Mouse (Mus musculus) c-Kit-positive CD71-positive TER-119-positive erythroid progenitor cells, embryonic 14.5 days (primary cell): ENCODE data around the gene Asnsd1.
"Not testable (repeated sequence)": the region's sequence is repeated elsewhere in the genome, so short reads cannot be mapped to it uniquely, and the experiment has no call there.

Experiments used
- DNase-seq: peaks from one replicate; pipeline ENCODE4 v3.0.0-alpha.2; 2013; ENCODE audit warnings: low spot score

Asnsd1 gene

DNA sequence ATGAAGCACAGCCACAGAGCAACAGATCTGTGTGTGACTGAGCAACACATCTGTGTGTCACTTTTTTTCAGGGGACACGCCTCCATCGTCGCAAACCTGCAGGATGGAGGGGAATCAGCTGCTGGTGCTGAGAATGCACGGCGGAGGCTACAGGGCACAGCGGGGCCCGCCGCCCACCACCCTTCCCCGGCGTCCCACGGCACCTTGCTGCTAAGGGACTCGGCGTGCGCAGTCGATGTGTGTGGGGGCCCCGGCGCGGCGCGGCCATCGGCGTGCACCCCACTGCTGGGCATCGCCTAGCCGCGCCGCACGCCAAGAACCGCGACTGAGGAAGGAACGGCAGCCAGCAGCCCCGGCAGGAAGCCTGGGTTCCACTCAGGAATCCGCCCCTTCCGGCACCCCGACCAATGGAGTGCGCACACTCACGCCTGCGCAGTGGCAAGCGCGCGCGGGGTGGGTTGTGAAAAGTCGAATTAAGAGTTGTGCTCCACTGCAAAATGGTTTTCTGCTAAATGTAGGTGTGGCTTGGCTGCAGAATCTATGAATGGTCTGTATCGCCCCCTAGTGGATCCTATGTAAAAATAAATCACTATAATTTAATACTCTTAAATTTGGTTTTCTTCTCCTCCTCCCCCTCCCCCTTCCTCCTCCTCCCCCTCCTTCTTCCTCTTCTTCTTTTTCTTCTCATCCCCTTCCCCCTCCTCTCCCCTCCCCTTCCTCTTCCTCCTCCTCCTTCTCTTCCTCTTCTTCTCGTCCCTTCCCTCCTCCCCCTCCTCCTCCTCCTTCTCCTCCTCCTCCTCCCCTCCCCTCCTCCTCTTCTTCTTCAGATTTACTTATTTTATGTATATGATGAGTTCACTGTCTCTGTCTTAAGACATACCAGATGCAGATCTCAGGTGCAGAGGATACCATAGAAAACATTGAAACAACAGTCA lies at the start of gene Asnsd1, which contains the start of the genes Asdurf and Gm28551:
Asnsd1 (minus strand) TSS at position 426 of the 935 bp plus-strand sequence.
Asdurf (minus strand) TSS at position 293 of the 935 bp plus-strand sequence.
Gm28551 (minus strand) TSS at position 341 of the 935 bp plus-strand sequence.
- DNase-seq, result peak; percentile 97

DNA sequence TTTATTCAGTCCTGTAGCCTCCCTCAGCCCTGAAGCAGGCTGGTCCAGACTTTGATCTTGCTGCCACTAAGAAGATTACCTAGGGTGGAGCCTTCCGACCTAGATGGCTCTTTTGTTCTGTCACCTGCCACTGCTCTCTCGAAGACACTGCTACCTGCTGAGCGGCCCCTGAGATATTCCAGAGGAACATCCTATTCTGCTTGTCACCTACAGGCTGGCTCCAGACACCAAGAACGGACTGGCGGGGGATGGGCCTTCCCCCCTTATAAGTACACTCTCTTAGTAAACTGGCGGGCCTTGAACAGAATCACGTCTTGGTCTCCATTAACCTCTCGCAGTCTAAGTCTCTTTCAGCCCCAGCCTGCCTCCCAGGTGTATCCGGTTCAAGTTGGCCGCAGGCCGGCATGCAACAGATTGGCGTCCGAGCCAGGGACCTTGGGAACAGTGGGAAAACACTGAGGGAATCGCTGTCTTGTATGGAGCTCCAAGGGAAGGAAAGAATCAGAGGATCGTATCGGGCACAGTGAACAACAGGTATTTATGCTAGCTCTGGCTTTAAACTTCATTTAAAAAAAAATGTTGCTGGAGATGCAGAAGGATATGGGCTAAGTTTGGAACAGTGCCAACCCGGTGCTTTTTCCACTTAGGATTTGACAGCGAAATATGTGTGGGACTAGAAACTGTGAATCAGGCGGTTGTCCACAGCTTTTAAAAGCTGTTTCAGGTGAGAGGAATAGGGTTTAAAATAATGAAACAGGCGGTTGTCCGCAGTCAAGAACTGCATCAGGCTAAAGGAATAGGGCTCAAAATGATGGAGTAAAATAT lies 41.6 kb upstream of the Asnsd1 start:
- DNase-seq, result not testable (repeated sequence)

DNA sequence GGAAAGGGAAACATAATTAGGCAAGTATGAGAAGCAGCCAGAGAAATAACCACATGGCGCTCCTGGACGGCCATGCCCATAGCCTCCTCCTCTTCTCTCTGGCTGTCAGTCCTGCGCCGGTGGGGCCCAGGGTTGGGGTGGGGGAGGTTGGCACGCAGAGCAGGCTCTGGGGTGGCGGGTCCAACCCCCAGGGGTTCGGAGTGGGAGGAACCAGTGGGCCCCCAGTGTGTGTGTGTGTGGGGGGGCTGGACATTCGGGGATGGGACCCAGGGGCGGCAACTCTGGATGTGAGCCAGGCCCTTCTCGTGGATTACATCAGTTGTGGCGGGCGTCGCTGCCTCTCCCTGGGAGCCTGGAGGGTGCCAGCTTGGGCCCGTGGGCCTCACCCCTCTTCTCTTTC lies 36.2 kb upstream of the Asnsd1 start:
- DNase-seq, result no peak

DNA sequence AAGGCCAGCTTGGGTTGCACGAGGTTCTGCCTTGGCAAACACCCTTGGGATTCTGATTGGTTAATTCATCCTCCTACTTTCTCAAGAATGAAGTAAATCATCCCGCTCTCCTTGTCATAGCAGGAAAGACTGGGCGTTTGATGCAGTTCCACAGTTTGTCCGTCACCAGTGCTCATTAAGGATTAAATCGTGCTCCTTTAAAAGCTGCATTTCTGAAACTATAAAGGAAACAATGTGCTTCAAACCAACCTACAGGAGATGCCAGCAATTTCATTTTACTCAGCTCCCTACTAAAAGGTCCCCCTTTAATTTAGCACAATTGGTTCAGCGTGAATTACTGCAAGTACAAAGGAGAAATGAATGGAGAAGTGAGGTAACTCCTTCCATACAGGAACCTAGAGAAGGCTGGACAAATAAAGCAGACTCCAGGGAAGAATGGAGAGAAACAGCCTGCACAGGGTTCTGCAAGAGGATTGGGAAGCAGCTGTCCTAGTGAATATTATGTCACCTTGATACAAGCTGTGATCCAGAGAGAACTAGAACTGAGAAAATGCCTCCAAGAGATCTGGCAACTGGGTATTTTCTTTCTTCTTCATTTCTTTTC lies 31.6 kb upstream of the Asnsd1 start:
- DNase-seq, result no peak

DNA sequence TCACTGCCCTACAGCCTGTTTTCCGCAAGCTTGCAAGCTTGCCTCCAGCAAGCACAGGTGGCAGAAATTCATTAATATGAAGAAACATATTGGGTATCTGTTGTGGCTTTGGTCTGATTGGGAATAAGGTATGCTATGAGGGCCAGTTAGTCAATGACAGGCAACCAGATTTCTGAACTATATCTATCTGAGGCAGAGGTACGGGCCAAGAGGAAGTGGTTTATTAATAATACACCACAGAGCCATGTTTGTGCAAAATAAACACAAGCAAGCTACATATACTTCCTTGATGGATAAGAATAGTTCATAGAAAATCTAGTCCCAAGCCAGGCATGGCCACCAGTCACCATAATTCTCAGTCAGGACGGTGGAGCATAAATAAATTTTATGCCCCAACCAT lies 25.2 kb upstream of the Asnsd1 start:
- DNase-seq, result no peak

DNA sequence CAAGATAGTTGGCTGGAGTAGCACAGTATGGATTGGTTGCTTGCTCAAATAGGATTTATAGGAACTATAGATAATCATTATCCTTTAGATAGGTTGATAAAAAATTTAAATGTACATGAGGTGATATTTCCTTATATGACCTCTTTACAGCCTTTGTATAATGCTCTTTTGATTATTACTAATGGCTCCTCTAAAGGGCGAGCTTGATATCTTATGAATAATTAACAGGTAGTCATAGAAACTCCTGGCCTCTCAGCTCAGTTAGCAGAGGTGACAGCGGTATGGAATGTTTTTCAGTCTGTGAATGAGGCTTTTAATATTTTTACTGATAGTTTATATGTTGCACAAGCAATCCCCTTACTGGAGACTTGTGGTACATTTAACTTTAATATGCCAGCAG lies 23.4 kb upstream of the Asnsd1 start:
- DNase-seq, result not testable (repeated sequence)

DNA sequence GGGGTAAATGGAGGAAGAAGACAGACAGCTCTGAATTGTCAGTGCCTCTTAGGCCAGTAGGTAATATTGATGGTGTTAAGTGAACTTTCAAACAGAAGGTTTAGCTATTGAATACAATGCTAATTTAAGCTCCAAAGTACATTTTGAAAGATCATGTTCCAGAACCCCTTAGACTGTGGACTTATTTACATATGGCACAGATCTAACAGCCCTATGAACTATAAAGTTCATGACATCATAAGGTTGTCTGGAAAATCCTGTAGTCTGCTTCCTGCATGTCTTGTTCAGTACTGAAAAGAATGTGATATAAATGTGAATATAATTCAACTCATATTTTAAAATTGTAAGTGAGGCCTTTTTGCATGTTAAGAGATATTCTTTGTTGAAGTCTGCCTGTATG lies 6.4 kb upstream of the Asnsd1 start:
- no peak for DNase-seq

DNA sequence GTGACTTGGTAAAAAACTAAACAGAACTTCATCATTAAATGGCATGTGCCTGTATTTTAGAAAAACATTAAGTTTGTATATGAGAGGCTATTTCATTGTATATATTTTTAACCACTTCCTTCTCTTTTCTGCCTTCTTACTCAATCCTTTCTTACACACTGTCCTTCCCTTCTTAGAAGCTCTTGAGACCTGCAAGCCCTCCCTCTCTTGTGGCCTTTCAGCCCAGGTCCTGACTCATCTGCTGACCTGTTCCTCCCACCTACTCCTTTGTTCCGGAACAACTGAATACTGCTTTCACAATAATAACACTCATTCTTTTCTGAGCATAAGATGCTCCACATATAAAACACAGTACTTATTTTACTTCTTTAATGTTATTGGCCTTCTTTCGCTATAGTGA lies 11.5 kb downstream of the Asnsd1 start:
- DNase-seq, result no peak

DNA sequence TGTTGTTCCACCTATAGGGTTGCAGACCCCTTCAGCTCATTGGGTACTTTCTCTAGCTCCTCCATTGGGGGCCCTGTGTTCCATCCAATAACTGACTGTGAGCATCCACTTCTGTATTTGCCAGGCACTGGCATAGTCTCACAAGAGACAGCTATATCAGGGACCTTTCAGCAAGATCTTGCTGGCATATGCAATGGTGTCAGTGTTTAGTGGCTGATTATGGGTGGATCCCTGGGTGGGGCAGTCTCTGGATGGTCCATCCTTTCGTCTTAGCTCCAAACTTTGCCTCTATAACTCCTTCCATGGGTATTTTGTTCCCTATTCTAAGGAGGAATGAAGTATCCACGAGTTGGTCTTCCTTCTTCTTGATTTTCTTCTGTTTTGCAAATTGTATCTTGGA lies 15.1 kb downstream of the Asnsd1 start:
- not testable (repeated sequence) for DNase-seq

DNA sequence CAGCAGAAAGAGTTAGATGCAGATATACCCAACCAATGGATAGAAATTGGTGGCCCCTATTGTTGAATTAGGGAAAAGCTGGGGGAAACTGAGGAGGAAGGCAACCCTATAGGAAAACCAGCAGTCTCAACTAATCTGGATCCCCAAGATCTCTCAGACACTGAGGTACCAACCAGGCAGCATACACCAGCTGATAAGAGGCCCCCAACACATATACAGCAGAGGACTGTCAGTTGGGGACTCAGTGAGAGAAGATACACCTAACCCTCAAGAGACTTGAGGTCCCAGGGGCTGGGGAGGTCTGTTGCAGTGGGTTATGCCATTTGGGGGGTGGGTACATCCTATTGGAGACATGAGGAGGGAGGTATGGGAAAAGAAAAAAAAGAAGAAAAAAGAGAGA lies 17.1 kb downstream of the Asnsd1 start:
- no peak for DNase-seq

DNA sequence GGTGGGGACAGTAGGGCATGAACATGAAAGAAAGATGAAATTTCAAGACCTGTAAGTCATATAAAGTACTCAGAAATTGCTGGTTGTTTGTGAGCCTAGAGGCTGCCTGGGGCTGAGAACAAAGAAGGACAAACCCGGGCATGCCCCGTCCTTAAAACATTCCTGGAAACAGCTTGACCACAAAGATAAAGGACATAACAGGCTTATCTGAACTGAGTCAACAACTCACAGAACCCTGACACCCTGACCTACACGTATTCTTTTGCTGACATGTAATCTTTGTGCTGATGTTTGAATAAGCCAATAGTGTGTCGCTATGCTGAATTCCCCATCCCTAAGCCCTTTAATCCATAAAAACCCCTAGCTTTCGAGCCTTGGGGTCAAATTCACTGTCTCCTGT lies 19.0 kb downstream of the Asnsd1 start:
- DNase-seq, result not testable (repeated sequence)

DNA sequence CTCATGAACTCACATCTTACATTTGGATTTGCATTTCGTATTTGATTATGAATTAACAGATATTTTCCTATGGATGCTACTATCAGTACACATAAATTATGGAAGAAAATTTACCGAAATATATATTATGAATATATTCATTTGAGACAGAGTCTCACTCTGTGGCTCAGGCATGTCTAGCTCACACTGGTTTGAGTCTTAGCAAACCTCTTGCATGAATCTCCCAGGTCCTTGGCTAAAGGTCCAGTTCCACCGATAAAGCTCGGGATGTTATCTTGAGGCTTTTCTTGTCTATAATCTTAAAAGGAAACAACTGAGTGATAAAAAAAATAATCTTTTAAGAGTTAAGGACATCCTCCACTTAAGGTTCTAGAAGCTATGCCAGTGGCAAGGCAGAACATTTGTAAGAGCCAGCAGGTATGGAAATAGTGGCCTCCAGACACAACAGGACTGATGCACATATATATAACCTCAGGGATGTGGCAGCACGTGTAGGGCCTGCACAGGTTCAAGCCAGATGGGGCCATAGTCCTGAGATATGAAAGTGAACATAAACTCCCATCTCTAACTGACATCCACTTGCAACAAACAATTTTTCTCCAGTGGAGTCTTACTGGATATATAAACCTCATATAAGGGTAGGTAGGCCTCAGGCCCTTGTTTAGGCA lies 27.6 kb downstream of the Asnsd1 start:
- DNase-seq, result no peak

DNA sequence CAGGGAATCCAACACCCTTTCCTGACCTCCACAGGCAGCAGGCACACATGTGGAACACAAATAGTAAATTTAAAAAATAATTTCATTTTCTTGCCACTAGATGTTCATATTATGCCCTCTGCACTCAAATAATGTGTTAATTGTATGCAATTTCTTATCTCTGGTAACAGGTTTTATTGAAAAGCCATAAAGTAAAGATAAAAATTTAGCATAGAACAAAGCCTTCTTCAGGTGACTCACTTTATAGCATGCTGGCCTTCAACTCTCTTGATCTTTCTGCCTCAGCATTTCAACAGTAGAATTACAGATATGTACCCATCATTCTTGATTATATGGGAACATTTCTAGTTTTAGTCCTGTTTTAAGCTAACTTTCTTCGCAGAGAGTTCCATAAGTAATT lies 28.3 kb downstream of the Asnsd1 start:
- no peak for DNase-seq

DNA sequence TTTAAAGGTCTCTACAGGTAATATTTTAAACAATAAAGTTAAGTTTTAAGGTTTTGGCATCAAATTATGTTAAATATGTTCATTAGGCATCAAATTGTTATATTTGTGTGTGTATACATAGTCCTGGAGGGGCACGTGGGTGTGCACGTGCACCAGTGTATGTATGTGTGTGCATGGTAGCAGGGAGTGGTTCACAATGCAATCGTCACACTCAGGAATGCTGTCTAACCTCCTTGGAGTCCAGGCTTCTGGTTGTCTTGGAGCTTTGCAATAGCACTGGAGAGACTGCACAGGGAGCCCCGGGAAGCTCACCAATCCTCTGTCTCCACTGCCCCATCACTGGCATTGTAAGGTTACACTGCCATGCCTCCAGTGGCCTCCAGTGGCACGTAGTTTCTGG lies 29.3 kb downstream of the Asnsd1 start:
- no peak for DNase-seq

DNA sequence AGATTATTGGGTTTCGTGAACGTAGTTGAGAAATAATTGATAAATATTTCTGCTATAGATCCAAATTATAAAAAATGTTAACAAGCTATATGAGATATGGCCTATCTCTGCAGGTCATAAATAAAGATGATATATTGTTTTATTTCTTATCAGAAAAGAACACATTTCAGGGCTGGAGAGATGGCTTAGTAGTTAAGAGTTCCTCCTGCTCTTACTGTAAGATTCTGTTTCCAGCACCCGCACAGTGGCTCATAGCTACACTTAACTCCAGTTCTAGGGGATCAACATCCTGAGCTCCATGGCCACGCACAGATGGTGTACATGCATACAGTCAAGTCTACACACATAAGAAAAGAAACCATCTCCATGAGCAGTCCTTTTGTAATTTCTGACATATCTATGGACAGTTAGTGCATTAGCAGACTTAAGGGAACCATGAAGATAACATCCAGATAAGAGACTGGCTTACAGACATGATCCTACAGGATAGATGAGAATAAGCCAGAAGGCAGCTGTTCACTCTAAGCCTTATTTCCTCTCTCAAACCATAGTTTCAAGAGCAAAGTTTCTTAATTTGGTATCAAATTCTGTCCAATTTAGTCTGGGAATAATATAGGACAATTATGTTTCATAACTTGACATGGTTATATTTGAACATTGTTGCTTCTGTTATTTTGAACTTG lies 30.7 kb downstream of the Asnsd1 start:
- DNase-seq, result no peak

DNA sequence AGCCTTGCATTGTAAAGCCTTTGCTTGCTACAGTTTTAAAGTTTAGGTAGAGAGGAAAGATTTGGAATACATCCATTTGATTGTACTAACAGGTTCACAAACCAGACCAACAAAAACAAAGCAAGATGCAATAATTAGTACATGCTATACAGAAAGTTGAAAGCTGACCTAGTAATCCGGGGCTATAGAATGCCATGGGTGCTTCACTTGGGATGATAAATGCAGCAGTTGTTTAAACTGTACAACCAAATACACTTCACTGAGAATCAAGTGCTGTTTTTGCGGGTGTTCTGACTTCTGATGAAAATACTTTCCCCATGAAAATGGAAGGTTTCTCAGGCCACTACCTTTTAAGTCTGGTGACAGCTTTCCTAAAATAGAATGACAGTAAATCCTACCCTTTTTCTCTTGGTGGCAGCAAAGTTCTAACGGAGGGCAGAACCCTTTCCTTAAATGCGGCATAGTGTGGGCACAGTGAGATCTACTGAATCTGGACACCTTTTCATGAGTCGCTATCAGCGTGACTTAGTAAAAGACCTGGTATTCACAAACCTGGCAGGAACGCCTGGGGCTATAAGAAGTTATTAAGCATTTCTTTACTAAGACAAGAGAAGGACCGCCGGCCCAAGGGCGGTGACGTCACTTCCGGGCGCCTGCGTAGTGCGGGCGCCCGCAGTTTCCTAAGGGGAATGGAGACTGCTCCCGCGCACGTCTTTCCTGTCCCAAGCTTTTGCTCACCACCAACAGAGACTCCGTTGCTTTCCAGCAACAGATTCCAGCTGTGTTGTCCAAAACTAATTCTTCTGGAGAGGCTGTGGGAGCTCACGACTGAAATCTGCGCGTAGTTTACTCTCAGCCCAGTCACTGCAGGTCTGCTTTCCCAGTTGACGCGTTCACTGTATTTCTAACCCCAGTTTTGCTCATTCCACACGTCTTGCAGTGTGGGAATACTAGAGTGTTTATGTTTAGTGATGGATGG lies 39.3 kb downstream of the Asnsd1 start, which contains the start of gene Osgepl1:
Osgepl1 (plus strand) TSS at position 636 of the 979 bp plus-strand sequence.
- peak; percentile 83 for DNase-seq

DNA sequence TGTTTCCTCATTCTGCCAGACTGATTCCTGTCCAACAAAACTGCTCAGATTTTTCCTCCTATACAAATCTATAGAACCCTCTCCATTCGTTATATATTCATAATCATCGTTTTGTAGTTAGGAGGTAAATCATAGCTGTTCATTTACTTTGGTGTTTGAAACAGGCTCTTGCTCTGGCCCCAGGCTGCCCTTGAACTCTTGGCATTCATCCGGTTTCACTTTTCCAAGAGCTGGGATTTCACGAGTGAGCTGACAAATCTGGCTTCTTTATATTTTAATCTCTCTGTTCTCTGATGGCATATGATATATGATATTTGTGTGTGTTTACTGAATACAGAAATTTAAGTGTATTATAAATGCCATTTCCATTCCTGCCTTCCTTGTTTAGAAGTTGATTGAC lies 52.0 kb downstream of the Asnsd1 start:
- DNase-seq, result no peak

DNA sequence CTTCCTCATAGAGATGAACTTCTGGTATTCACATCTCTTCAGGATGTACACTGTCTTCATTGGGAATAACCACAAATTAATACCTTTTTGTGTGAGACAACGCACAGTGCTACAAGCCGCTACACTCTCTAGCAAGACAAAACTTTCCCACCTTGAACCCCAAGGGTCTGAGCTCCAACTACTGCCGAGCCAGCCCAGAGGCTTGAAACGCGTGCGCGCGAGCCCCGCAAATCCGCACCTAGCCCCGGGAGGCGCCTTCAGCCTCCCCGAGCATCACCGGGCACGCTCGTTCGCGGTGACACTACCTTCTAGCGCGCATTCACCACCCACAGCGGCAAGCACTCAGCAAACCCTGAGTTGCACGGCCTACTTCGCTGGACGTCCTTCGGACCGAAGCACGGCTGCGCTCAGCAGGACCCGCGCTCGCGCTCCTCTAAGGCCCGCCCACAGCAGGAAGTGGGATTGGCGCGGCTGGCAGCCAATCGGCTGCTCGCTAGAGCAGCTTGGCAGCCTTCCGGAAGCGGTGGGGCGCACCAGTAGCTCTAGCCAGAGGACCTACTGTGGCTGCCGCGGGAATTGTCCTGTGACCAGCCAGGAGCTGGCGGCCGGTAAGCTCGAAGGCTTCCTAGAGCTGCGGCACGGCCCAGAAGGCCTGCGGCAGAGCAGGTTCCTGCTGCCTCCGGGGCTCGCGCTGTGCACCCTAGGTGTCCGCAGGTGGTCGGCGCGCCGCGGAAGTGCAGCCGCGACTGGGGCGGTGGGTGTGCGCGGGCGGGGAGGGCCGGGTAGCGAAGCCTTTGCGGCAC lies 55.8 kb downstream of the Asnsd1 start, which contains the start of the genes Pms1, Ormdl1 and Gm28778:
Pms1 (minus strand) TSS at position 438 of the 803 bp plus-strand sequence.
Ormdl1 (plus strand) TSS at position 515 of the 803 bp plus-strand sequence.
Gm28778 (plus strand) TSS at position 531 of the 803 bp plus-strand sequence.
- DNase-seq, result peak; percentile 89
